ENCODE assay signal across 14 mouse cellular contexts in genomic region chr16:22442202-22442601, GRCm38 (mm10).
"Had no signal": no experiment of that assay in that cellular context is flagged by ENCODE, and none has a peak within 500 bp of the region (broad histone marks: within the 10 kb centered on the region; RNA-seq: fewer than 3 reads in every experiment).

No protein-coding gene starts in this region.

- H3K4me3 ChIP-seq: left cerebral cortex, adult 2 months; limb, embryonic 10.5 days; liver, embryonic 15.5 days; megakaryocyte, embryonic 14.5 days; midbrain, embryonic 12.5 days had no signal

- H3K36me3 ChIP-seq: liver, embryonic 15.5 days; midbrain, embryonic 12.5 days had no signal

- H3K9me3 ChIP-seq: limb, embryonic 10.5 days; liver, embryonic 15.5 days; megakaryocyte, embryonic 14.5 days; midbrain, embryonic 12.5 days had no signal

- H3K4me2 ChIP-seq: liver, embryonic 11.5 days; liver, embryonic 15.5 days; midbrain, embryonic 12.5 days had no signal

- H3K27ac ChIP-seq: kidney, postnatal 0 days; left cerebral cortex, adult 2 months; limb, embryonic 10.5 days; liver, embryonic 15.5 days; macrophage; midbrain, embryonic 12.5 days had no signal

- H3K9ac ChIP-seq: liver, embryonic 15.5 days; midbrain, embryonic 12.5 days had no signal

- DNase-seq: kidney, adult 9 months; lung, adult 2 months; lung, postnatal 10 days; right cerebral cortex, postnatal 4 days; spleen, adult 18-20 months; thymus, postnatal 4 days had no signal
